Mouse (Mus musculus): ENCODE measurements around the gene Fhad1.
A peak's percentile ranks its signal among the peaks of the same experiment; 100 is the strongest.

The Fhad1 gene

DNA sequence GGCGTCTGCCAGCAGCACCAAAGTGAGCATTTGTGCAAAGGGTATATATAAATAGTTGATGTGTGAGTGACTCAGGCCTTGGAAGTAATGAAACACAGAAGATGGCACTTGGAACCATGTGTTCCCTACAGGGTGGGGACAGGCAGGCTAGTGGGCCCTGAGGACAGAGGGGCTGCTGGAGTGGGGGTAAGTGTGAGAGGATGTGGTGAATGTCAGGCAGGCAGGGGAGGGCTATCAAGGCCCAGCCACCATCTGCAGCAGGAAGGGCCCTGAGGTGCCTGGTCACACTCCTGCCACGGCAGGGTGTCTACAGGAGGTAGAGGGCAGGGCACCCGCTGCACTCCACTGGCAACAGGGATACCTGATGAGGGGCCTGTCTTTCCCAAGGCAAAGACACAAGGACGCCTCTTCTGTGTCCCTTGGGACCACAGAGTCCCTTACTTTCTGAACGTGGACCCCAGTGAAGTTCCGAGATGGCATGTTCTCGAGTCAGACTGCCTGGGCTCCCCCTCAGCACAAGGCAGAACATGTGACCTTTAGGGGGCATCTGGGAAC is 151.1 kb downstream of the Fhad1 start:
- no peak for DNase-seq (ENCODE audit: low read depth, low spot score)

DNA sequence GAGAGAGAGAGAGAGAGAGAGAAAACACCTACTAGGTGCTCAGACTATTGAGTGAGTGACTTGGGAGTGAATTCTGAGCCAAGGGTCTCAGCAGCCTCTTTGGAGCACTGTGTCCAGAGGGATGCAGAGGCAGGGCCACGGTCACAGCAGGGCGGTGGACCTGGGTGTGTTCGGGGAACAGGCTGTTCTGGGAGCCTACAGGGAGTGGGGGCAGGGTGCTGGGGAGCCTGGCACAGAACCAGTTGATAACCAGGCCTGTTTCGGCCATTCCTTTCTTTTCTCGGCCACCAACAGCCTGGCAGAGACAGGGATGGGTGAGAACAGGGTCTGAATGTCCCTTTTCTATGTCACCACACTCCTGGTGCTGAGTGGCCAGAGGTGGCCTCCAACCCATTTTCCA is 152.0 kb downstream of the Fhad1 start:
- DNase-seq (ENCODE audit: low read depth, low spot score), result no peak

DNA sequence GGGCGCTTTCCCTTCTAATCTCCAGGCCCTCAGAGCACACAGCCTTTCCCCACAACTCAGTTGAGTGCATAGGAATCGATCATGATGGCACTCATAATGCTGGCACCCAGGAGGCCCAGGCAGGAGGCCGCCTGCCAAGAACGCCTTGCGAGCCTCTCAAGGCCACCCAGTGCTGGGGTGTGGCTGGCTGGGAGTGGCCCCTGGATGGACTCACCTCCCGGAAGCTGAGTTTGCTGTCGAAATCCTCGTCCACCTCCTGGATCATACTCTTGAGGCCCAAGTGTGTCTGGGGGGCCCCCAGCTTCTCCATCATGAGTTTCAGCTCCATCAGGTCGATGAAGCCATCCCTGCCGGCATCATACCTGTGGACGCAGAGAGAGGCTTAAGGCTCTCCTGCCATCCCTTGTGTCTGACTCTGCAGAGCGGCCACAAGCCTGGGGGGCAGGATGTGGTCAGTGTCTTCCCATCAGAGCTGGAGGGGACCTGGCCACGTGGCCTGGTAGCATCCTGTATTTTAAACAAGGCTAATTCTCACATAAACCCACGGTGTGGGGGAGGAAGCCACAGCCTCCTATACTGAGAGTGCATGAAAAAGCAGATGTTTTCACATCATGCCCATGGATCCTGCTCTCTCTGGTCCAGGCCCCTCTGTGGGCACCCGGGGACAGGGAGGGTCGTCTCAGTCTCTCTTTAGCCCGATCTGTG is 153.1 kb downstream of the Fhad1 start:
- DNase-seq (ENCODE audit: low read depth, low spot score), result no peak

DNA sequence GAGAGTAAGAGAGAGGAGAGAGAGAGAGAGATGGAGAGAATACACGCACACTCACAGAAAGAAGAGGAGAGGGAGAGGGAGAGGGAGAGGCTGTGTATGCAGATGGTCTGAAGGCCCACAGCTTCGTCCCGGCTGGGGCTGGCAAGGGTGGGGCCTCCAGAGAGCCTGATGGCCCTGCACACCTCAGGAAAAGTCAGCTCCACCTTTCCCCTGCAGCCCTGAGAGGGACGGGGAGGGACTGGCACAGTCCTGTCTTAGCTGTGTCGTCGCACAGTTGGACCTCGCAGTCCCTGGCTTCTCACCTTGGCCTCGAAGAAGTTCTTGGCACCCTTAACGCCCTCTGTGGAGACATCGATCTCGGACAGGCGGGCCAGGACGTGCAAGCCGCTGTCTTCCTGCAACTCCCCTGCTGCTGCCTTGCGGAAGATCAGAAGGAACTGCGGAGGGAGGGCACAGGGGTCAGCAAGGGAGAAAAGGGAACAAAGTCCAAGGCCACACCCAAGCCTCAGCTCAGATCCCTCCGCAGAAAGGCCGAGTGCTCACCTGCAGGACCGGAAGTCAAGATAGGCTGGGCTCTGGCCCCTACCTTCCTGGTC is 154.5 kb downstream of the Fhad1 start:
- no peak for DNase-seq (ENCODE audit: low read depth, low spot score)

DNA sequence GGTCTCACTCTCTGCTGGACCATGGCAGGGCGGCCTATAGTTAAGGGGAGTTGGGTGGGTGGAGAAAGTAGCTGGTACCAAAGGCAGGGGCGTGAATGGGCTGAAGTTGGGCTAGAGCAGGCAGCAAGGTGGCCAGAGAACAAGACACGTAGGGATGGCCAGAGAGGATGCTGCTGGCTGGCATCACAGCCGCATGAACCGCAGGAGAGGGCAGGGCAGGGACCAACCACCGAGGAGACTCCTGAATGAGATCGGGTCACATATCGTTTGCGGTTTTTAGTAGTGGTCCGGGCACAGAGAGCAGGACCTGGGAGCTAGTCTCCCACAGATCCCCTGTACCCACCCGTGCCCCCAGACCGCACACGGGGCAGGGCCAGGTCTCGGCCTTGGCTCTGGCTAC is 155.5 kb downstream of the Fhad1 start:
- no peak for DNase-seq (ENCODE audit: low read depth, low spot score)

DNA sequence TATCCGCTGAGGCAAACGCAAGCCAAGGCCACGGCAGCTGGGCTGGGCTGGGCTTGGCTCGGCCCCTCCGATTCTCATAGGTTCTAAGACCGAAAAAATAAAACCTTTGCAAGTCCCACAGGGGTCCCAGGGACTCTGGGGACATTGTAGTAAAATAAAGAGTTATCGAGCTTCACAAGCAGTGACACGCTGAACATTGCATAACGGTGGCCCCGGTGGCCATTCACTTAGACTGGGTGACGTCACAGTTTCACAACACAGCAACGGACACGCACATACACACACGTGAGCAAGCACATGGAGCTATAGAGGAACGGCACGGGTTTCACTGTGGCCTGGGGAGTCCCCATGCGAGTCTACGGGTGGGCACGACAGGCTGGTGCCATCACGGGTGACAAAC is 156.4 kb downstream of the Fhad1 start:
- no peak for DNase-seq (ENCODE audit: low read depth, low spot score)

DNA sequence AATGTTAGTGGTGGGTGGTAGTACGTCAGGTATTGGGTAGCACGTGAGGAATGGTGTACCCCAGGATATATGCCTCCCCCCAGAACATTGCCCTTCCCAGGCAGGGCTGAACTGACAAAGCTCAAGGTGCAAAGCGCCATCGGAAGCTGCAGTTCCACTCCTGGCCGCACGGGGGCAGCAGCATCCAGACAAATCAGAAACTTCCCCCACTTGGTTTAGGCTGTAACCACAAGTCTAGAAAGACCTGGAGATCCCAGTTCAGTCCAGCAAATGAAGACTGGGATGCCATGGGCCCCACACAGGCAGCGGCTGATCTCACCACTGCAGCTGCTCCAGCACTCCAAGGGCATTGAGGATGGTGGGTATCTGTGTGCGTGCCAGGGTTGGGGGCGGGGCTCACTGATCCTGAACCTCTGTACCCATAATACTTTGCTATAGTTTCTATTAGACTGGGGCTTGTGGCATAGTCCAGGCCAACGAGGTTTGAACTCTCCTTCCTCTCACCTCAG is 157.4 kb downstream of the Fhad1 start:
- peak; percentile 75 for DNase-seq (ENCODE audit: low read depth, low spot score)

DNA sequence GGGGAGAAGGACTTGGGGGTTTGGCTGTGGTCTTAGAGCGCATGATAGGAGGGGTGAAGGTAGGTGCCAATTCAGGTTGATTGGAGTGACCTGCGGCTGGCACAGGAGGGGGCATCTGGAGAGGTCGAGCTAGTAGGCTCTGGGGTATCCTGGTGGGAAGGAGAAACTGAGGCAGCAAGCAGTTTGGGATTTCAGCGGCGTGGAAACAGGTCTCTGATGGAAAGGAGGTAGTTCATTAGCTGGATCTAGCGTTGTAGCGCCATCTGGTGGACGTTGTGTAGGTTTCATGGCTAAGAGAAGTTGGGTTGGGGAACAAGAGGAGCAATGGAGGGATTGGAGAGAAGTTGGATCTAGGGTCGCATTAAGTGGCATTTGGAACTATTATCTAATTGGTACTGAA is 161.4 kb downstream of the Fhad1 start:
- peak; percentile 44 for DNase-seq (ENCODE audit: low read depth, low spot score)

DNA sequence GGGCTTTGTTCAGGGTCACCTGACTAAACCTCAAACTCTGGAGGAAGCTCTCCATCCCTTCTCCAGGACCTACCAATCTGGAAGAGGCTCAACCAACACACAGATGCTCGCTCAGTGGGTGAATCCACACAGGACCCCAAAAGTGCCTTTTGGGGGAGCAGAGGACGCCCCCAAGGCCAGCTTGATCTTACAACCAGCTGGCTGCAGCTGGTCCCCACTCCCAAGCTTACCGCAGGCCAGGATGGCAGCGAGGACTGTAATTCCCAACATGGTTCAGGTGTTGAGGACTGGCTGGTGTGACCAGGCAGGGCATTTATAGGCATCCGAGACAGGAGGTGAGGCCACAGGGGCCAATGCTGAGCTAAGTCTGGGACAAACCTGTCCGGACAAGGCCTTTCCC is 168.9 kb downstream of the Fhad1 start, which contains the start of gene Ctrc:
TSS of gene Ctrc (minus strand) at position 361 of the 400 bp plus-strand sequence.
- DNase-seq (ENCODE audit: low read depth, low spot score), result no peak
